Mouse (Mus musculus) lung, postnatal 0 days (tissue): ENCODE measurements around the gene Cep44. TPM values are rescaled to one million over a fixed set of nuclear protein-coding genes. Genes with fewer than 3 reads are reported as not detected.

Experiments used
- ATAC-seq: fragments of 200-750 bp; cut with Nextera tagmentation; 2 replicates; pipeline ENCODE4 v1.8.0; 2017; ENCODE audit warnings: moderate library complexity
- DNase-seq: peaks from one replicate; pipeline ENCODE4 v3.0.0-alpha.2; 2016; ENCODE audit warnings: low spot score
- H3K27ac ChIP-seq: fragments of 300-500 bp; sonication (generic); 2 replicates; pipeline ENCODE4 v1.5.1; 2014; ENCODE audit warnings: antibody characterized with exemption, mild to moderate bottlenecking, low read length, mixed read lengths
- H3K27me3 ChIP-seq: fragments of 300-500 bp; sonication (generic); replicated peaks from 2 replicates; pipeline ENCODE4 v1.6.1; 2014; ENCODE audit warnings: low read length, mixed read lengths; ENCODE audit not compliant: insufficient read depth
- H3K36me3 ChIP-seq: fragments of 300-500 bp; sonication (generic); 2 replicates; pipeline ENCODE4 v1.6.1; 2014; ENCODE audit warnings: low read length, mixed read lengths; ENCODE audit not compliant: insufficient read depth
- H3K4me1 ChIP-seq: fragments of 300-500 bp; sonication (generic); 2 replicates; pipeline ENCODE4 v1.6.1; 2014; ENCODE audit warnings: antibody characterized with exemption, low read depth, low read length, mixed read lengths; ENCODE audit not compliant: insufficient read depth
- H3K4me2 ChIP-seq: fragments of 300-500 bp; sonication (generic); replicated peaks from 2 replicates; pipeline ENCODE4 v1.6.1; 2014; ENCODE audit warnings: low read depth, mild to moderate bottlenecking, low read length, moderate library complexity, mixed read lengths
- H3K4me3 ChIP-seq: fragments of 300-500 bp; sonication (generic); 2 replicates; pipeline ENCODE4 v1.5.1; 2014; ENCODE audit warnings: low read depth, low read length
- H3K9ac ChIP-seq: fragments of 300-500 bp; sonication (generic); replicated peaks from 2 replicates; pipeline ENCODE4 v1.6.1; 2014; ENCODE audit warnings: low read depth, mild to moderate bottlenecking
- H3K9me3 ChIP-seq: fragments of 300-500 bp; sonication (generic); 2 replicates; pipeline ENCODE4 v1.6.1; 2016; ENCODE audit warnings: low read length, mixed read lengths
- CTCF ChIP-seq: IDR thresholded peaks from 2 replicates; pipeline ENCODE4 v1.5.1; 2016; ENCODE audit warnings: antibody characterized with exemption, mild to moderate bottlenecking
- EP300 ChIP-seq: IDR thresholded peaks from 2 replicates; pipeline ENCODE4 v1.6.1; 2016; ENCODE audit warnings: antibody characterized with exemption, mild to moderate bottlenecking, control low read depth
- WGBS: fragments of 180-500 bp; shearing (Covaris S2); extraction: QIAGEN DNeasy Blood & Tissue Kit; methylation state at CpG from one replicate; pipeline ENCODE4 v1.1.7; 2014; 5-methylcytosine and 5-hydroxymethylcytosine counted together
- polyA plus RNA-seq: library from polyadenylated mRNA; unstranded; fragments of >200 nt; fragmentation: Nextera tagmentation; extraction: Ambion mirVana; gene quantifications from 2 replicates; pipeline ENCODE4 v1.2.1, GENCODE M21; 2015

Gene Cep44
- polyA plus RNA-seq = 25.8 and 26.5 TPM in 2 replicates

DNA sequence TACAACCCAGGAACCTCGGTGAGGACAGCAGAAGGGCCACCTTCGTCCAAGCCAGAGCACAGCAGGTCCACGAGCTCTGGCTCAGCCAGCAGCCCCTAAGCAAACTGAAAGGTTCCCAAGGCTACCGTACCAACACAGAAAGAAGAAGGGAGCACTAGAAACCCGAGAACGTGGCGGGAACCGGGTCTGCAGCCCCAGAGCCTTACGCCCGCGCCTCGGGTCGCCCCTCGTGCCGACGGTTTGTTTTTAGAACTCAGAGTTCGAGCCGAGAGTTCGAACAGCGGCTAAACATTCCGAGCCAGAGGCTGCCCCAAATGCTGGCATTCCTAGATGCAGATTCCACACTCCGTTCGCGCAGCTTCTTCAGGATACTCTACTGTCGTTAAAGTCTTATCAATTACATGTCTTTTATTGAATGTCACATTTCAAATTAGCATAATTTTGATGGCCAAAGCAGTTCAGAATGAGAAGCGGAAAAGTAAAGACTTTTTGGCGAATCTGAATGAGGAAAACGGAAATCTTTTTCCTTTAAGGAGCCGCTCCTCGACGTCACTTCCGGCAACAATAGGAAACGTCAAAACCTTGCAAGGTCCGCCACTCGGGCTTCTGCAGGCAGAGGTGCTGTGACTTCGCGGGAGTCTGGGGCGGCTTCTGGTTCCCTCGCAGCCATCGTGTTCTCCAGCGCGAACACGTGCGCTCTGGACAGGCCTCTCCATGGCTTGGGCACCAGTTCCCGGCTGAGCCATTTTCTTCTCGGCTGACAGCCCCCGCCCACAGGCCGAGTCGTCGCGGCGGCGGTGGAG lies at the start of gene Cep44, which contains the start of gene Fbxo8:
Gene Cep44, minus strand, starts transcription at position 490 of the 803 bp plus-strand sequence.
Gene Fbxo8, plus strand, starts transcription at position 533 of the 803 bp plus-strand sequence.
- 1% methylated on average over 53 of the region's 53 CpGs for WGBS
- peak; percentile 81 for TF ChIP-seq EP300
- TF ChIP-seq CTCF = no peak
- peaks cover 4% of the 10 kb centered on the region; the same call in 1 of the 2 replicates for H3K4me1 ChIP-seq
- ATAC-seq (peak; percentile 87), DNase-seq (peak; percentile 94)
- H3K27ac ChIP-seq = peak within 1 kb of the TSS; percentile 92
- H3K9ac ChIP-seq = peak within 1 kb of the TSS; percentile 71
- H3K9me3 ChIP-seq = no peaks in the 10 kb centered on the region
- peak within 1 kb of the TSS; percentile 61 for H3K4me2 ChIP-seq
- H3K27me3 ChIP-seq = no peaks in the 10 kb centered on the region
- H3K36me3 ChIP-seq = no peaks in the 10 kb centered on the region; the same call in 1 of the 2 replicates
- peak within 1 kb of the TSS; percentile 100 for H3K4me3 ChIP-seq

DNA sequence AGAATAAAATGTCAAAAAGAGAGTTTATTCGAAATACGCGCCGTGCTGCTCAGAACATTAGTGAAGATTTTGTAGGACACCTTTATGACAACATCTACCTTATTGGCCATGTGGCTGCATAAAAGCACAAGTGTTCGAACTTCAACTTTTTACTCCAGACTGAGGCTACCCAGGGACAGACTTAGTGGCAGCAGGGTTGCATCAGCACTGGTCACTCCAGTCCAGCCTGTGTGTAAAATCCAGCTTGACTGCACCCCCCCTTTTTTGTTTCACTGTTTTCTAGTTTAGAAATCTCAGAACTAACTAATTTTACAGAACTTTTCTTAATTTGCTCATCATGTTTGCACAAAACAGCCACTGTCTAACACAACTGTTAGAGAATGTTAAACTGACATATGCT lies 40.7 kb upstream of the Cep44 start:
- no peaks in the 10 kb centered on the region; the same call in 1 of the 2 replicates for H3K36me3 ChIP-seq
- ATAC-seq = no peak
- H3K9ac ChIP-seq = no peak overlapping the region
- WGBS = 97% methylated on average over 5 of the region's 5 CpGs
- no peak for DNase-seq
- H3K9me3 ChIP-seq = no peaks in the 10 kb centered on the region
- no peak for TF ChIP-seq EP300
- no peak for TF ChIP-seq CTCF
- no peak overlapping the region for H3K4me2 ChIP-seq
- no peak overlapping the region for H3K4me3 ChIP-seq
- H3K27me3 ChIP-seq = no peaks in the 10 kb centered on the region
- H3K27ac ChIP-seq = no peak overlapping the region
- H3K4me1 ChIP-seq = no peaks in the 10 kb centered on the region; the same call in 1 of the 2 replicates

DNA sequence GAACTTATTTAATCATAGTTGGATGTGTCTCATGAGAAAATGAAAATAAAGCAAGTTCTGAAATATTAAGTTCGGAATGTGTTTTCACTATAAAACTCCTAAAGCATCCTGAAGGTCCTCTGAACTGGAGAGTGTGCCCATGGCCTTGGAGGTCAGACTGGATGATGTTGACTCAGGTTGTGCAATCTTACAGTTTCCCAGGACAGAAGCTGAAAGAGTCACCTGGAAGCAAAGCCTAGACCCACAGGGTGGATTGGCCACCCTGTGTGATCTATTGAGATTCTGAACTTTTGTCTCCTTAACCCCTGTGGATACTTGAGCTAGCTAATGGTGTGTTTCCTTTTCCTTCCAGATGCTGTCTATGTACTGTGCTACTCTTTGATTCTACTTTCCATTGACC lies 40.2 kb upstream of the Cep44 start:
- H3K9ac ChIP-seq = no peak overlapping the region
- H3K4me2 ChIP-seq = no peak overlapping the region
- H3K9me3 ChIP-seq = no peaks in the 10 kb centered on the region
- no peak overlapping the region for H3K27ac ChIP-seq
- ATAC-seq (no peak), DNase-seq (no peak)
- H3K27me3 ChIP-seq = no peaks in the 10 kb centered on the region
- H3K4me1 ChIP-seq = no peaks in the 10 kb centered on the region; the same call in 1 of the 2 replicates
- TF ChIP-seq CTCF (no peak), EP300 (no peak)
- WGBS = 89% methylated on average over 1 of the region's 1 CpGs
- no peak overlapping the region for H3K4me3 ChIP-seq
- H3K36me3 ChIP-seq = no peaks in the 10 kb centered on the region; the same call in 1 of the 2 replicates

GRCm38 (mm10) chr8:56589004-56589403 lies 38.2 kb upstream of the Cep44 start:
- Histone ChIP-seq H3K36me3 (no peaks in the 10 kb centered on the region; the same call in 1 of the 2 replicates), H3K27me3 (no peaks in the 10 kb centered on the region), H3K27ac (no peak overlapping the region), H3K9ac (no peak overlapping the region), H3K4me3 (no peak overlapping the region), H3K4me2 (no peak overlapping the region), H3K9me3 (no peaks in the 10 kb centered on the region), H3K4me1 (no peaks in the 10 kb centered on the region; the same call in 1 of the 2 replicates)
- TF ChIP-seq CTCF (no peak), EP300 (no peak)
- DNase-seq (no peak), ATAC-seq (no peak)
- WGBS = 26% methylated on average over 2 of the region's 2 CpGs

GRCm38 (mm10) chr8:56582841-56583240 lies 32.0 kb upstream of the Cep44 start:
- Histone ChIP-seq H3K9ac (no peak overlapping the region), H3K4me3 (no peak overlapping the region), H3K4me2 (no peak overlapping the region), H3K27me3 (no peaks in the 10 kb centered on the region), H3K4me1 (no peaks in the 10 kb centered on the region), H3K9me3 (no peaks in the 10 kb centered on the region), H3K36me3 (no peaks in the 10 kb centered on the region), H3K27ac (no peak overlapping the region)
- TF ChIP-seq CTCF (peak; percentile 15; the same call in 1 of the 2 replicates), EP300 (no peak)
- no peak for ATAC-seq
- no peak for DNase-seq

DNA sequence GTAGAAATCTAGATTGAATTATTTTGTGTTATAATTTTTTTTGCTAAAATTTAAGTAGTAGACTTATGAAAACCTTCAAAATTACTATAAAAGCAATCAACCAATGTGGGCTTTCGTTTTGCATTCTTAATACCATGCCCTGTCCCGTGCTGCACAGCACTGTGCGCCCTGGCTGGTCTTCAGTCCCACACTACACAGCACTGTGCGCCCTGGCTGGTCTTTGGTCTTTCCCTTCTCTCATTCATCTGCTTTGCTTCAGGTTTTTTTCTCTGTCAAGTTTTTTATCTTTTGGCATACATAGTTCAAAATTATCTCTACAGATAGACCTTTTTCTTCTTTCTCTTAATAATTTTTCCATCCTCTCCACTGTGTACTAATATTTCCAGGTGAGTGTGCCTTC lies 30.1 kb upstream of the Cep44 start:
- TF ChIP-seq EP300 (no peak), CTCF (no peak)
- no peak for ATAC-seq
- H3K27ac ChIP-seq = no peak overlapping the region
- no peaks in the 10 kb centered on the region for H3K4me1 ChIP-seq
- no peak overlapping the region for H3K4me2 ChIP-seq
- no peaks in the 10 kb centered on the region for H3K27me3 ChIP-seq
- DNase-seq = no peak
- 92% methylated on average over 4 of the region's 4 CpGs for WGBS
- no peak overlapping the region for H3K9ac ChIP-seq
- no peaks in the 10 kb centered on the region for H3K9me3 ChIP-seq
- no peak overlapping the region for H3K4me3 ChIP-seq
- no peaks in the 10 kb centered on the region for H3K36me3 ChIP-seq
